Mouse (Mus musculus): Measurements from ENCODE around the gene Ino80b. TPM values are rescaled to one million over a fixed set of nuclear protein-coding genes. Genes with fewer than 3 reads are reported as not detected.

Ino80b gene
- polyA plus RNA-seq, 1 experiment, result 23.2 TPM

- Histone ChIP-seq H3K27ac (ENCODE audit: insufficient read depth, low read length) (no peak overlapping the region), H3K4me3 (ENCODE audit: insufficient read depth, low read length) (no peak overlapping the region), H3K4me1 (ENCODE audit: control insufficient read depth, insufficient read depth, low read length) (peaks cover 2% of the 10 kb centered on the region)
- no peak for TF ChIP-seq CTCF (IDR thresholded peaks at IDR 0.05; ENCODE audit: extremely low read depth, insufficient read depth, low read length)
- TF ChIP-seq POLR2A (IDR thresholded peaks at IDR 0.05; ENCODE audit: extremely low read depth, insufficient read depth, low read length), result no peak
Measured at GRCm38 (mm10) chr6:83098411-83098810, 26.8 kb downstream of the Ino80b start.

GRCm38 (mm10) chr6:83095968-83096367 is 29.3 kb downstream of the Ino80b start:
- H3K27ac ChIP-seq (ENCODE audit: insufficient read depth, low read length), result no peak overlapping the region
- no peaks in the 10 kb centered on the region for H3K4me1 ChIP-seq (ENCODE audit: control insufficient read depth, insufficient read depth, low read length)
- no peak overlapping the region for H3K4me3 ChIP-seq (ENCODE audit: insufficient read depth, low read length)
- no peak for TF ChIP-seq POLR2A (IDR thresholded peaks at IDR 0.05; ENCODE audit: extremely low read depth, insufficient read depth, low read length)
- no peak for TF ChIP-seq CTCF (IDR thresholded peaks at IDR 0.05; ENCODE audit: extremely low read depth, insufficient read depth, low read length)

- Histone ChIP-seq H3K27ac (ENCODE audit: insufficient read depth, low read length) (no peak overlapping the region), H3K4me3 (ENCODE audit: insufficient read depth, low read length) (no peak overlapping the region), H3K4me1 (ENCODE audit: control insufficient read depth, insufficient read depth, low read length) (no peaks in the 10 kb centered on the region)
- TF ChIP-seq CTCF (IDR thresholded peaks at IDR 0.05; ENCODE audit: extremely low read depth, insufficient read depth, low read length), result no peak
Measured at GRCm38 (mm10) chr6:83092416-83093127, 32.7 kb downstream of the Ino80b start.

- Histone ChIP-seq H3K27ac (ENCODE audit: insufficient read depth, low read length) (no peak overlapping the region), H3K4me3 (ENCODE audit: insufficient read depth, low read length) (no peak overlapping the region), H3K4me1 (ENCODE audit: control insufficient read depth, insufficient read depth, low read length) (no peaks in the 10 kb centered on the region)
- TF ChIP-seq CTCF (IDR thresholded peaks at IDR 0.05; ENCODE audit: extremely low read depth, insufficient read depth, low read length) (no peak), POLR2A (IDR thresholded peaks at IDR 0.05; ENCODE audit: extremely low read depth, insufficient read depth, low read length) (no peak)
Measured at GRCm38 (mm10) chr6:83087926-83088260, 37.3 kb downstream of the Ino80b start.

- H3K4me1 ChIP-seq (ENCODE audit: control insufficient read depth, insufficient read depth, low read length), result no peaks in the 10 kb centered on the region
- H3K4me3 ChIP-seq (ENCODE audit: insufficient read depth, low read length), result no peak overlapping the region; the same call in 1 of the 2 replicates
- H3K27ac ChIP-seq (ENCODE audit: insufficient read depth, low read length), result no peak overlapping the region
- TF ChIP-seq POLR2A (IDR thresholded peaks at IDR 0.05; ENCODE audit: extremely low read depth, insufficient read depth, low read length) (no peak), CTCF (IDR thresholded peaks at IDR 0.05; ENCODE audit: extremely low read depth, insufficient read depth, low read length) (no peak)
Measured at GRCm38 (mm10) chr6:83087205-83087925, 37.9 kb downstream of the Ino80b start.

GRCm38 (mm10) chr6:83086121-83087035 is 38.9 kb downstream of the Ino80b start, which contains the start of gene Lbx2:
Lbx2 (plus strand) TSS chr6:83086367.
- H3K27ac ChIP-seq (ENCODE audit: insufficient read depth, low read length), result no peak within 1 kb of the TSS
- H3K4me3 ChIP-seq (ENCODE audit: insufficient read depth, low read length), result no peak within 1 kb of the TSS; the same call in 1 of the 2 replicates
- no peaks in the 10 kb centered on the region for H3K4me1 ChIP-seq (ENCODE audit: control insufficient read depth, insufficient read depth, low read length)
- no peak for TF ChIP-seq POLR2A (IDR thresholded peaks at IDR 0.05; ENCODE audit: extremely low read depth, insufficient read depth, low read length)
- no peak for TF ChIP-seq CTCF (IDR thresholded peaks at IDR 0.05; ENCODE audit: extremely low read depth, insufficient read depth, low read length)

GRCm38 (mm10) chr6:83084477-83084876 is 40.8 kb downstream of the Ino80b start:
- Histone ChIP-seq H3K27ac (ENCODE audit: insufficient read depth, low read length) (no peak overlapping the region), H3K4me3 (ENCODE audit: insufficient read depth, low read length) (no peak overlapping the region), H3K4me1 (ENCODE audit: control insufficient read depth, insufficient read depth, low read length) (no peaks in the 10 kb centered on the region)
- TF ChIP-seq POLR2A (IDR thresholded peaks at IDR 0.05; ENCODE audit: extremely low read depth, insufficient read depth, low read length) (no peak), CTCF (IDR thresholded peaks at IDR 0.05; ENCODE audit: extremely low read depth, insufficient read depth, low read length) (no peak)

- Histone ChIP-seq H3K27ac (ENCODE audit: insufficient read depth, low read length) (no peak overlapping the region), H3K4me1 (ENCODE audit: control insufficient read depth, insufficient read depth, low read length) (0 out of 2 replicates have a peak, but pooled peaks cover 3% of the 10 kb centered on the region), H3K4me3 (ENCODE audit: insufficient read depth, low read length) (no peak overlapping the region)
- TF ChIP-seq POLR2A (IDR thresholded peaks at IDR 0.05; ENCODE audit: extremely low read depth, insufficient read depth, low read length) (no peak), CTCF (IDR thresholded peaks at IDR 0.05; ENCODE audit: extremely low read depth, insufficient read depth, low read length) (no peak)
Measured at GRCm38 (mm10) chr6:83083497-83083896, 41.7 kb downstream of the Ino80b start.

GRCm38 (mm10) chr6:83080210-83080609 is 45.0 kb downstream of the Ino80b start:
- TF ChIP-seq CTCF (IDR thresholded peaks at IDR 0.05; ENCODE audit: extremely low read depth, insufficient read depth, low read length) (no peak), POLR2A (IDR thresholded peaks at IDR 0.05; ENCODE audit: extremely low read depth, insufficient read depth, low read length) (no peak)
- Histone ChIP-seq H3K4me3 (ENCODE audit: insufficient read depth, low read length) (no peak overlapping the region), H3K27ac (ENCODE audit: insufficient read depth, low read length) (no peak overlapping the region), H3K4me1 (ENCODE audit: control insufficient read depth, insufficient read depth, low read length) (0 out of 2 replicates have a peak, but pooled peaks cover 3% of the 10 kb centered on the region)

All from cortical plate, adult 2 months (tissue).